Mouse (Mus musculus) kidney, adult 11 months (tissue): ENCODE results near the gene Abhd17b.
"Not testable (repeated sequence)": the region's sequence is repeated elsewhere in the genome, so short reads cannot be mapped to it uniquely, and the experiment has no call there.

Source experiments
- DNase-seq: peaks from one replicate; pipeline ENCODE4 v3.0.0; 2022

Gene Abhd17b

DNA sequence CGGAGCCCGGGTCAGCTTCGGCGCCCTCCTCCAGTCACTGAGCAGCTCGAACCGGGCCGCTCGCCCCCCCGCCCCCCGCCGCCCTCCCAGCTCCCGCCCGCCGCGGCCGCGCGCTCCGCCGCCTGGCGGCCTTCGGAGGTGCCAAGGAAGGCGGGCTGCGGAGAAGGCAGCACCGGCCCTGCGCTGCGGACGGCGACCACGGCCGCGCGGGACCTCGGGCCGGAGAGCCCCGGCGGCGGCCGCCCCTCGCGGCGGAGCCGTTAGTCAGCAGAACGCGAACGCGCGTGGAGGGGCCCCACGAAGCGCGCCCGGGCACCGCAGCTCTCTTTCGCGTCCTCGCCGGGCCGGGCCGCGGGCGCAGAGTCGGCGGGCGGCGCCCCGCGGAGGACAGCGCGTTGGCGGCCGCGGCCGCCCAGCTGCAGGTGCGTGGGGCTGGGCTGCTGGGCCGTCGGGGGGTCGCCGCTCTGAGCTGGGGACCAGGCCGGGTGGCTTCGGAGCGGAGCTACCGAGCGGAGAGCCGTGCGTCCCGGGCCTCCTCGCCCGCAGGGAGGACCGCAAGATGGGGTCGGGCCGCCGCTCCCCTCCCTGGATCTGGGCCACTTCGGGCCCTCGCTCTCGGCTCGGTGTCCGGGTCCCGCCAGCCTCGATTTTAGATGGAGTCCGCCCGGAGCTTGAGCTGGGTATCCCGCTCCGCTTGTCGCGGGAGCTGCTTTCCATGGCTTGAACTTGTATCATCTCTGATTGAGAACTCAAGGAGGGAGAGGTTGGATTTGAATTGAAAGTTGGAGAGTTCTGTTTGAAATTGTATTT lies at the start of gene Abhd17b:
TSS of gene Abhd17b (plus strand) at position 14 of the 810 bp plus-strand sequence.
- DNase-seq: peak; percentile 51

DNA sequence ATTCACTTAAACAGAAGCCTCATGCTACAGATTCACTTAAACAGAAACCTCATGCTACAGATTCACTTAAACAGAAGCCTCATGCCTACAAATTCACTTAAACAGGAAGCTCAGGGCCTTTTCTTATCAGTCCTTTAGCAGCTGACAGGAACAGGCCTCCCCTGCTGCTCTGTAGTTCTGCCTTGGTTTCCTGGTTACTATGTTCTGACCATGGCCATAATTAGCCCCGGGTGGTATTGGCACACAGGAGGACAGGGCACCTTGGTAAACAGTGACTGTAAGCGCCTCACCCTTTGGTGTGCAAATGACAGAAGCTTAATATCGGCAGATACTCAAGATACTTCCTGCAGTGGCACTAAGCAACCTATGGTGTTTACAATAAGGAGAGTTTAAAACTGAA lies 49.1 kb upstream of the Abhd17b start:
- DNase-seq: peak; percentile 39

GRCm38 (mm10) chr19:21605294-21605693 lies 47.7 kb upstream of the Abhd17b start:
- DNase-seq: no peak

- DNase-seq: no peak
These were observed 42.7 kb upstream of the Abhd17b start for GRCm38 (mm10) chr19:21610240-21610639.

DNA sequence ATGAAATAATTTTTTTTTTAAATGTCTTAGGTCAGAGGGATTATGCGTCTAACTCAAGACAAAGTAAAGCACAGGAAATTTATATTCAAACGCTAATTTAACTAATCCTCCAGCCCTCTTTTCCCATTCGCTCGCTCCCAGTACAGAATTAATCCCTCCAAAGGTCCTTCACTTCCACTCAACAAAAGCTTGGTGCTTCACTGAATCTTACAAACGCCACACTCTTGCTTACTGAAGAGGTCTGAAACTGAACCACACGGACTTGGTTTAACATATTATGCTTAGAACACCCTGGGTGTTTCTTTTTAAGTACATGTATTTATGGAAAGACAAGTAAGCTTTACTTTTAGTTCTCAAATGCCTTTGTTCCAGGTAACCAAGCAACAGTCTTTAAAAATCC lies 41.7 kb upstream of the Abhd17b start:
- no peak for DNase-seq

DNA sequence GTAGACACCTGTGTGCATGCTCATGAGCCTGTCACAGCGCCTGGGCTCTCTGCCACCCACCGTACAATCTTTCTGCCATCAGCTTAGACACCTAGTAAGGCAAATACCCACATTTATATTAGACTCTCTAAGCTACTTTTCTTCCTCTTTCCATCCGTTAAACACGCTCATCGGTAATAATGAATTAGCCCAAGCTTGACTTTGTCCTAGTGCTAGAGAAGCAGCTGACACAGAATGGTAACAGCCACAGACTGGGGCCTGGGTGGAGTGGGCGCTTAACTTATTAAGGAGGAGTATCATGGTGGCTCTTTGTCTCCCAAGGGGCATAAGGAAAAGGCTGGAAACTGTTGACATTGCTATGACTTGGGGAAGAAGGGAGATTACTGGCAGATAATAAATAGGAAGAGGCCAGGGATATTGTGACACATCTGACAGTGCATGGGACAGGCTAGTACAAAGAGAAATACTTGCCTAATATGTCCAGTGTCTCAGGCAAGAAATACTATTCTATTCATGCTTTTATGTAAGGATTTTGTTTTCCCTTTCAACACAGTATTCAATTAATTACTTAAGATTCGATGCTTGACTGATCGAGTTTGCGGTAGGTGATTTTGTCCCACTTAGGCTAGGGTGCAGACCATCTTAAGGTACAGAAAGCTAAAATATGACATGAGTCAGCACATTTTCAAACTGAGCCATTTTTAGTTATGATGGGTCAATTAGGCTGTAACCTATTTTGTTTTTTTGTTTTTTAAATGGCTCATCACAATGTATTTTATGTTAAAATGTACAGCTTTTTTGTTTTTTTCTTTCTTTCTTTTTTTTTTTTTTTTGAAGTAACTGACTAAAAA lies 41.0 kb upstream of the Abhd17b start:
- no peak for DNase-seq

DNA sequence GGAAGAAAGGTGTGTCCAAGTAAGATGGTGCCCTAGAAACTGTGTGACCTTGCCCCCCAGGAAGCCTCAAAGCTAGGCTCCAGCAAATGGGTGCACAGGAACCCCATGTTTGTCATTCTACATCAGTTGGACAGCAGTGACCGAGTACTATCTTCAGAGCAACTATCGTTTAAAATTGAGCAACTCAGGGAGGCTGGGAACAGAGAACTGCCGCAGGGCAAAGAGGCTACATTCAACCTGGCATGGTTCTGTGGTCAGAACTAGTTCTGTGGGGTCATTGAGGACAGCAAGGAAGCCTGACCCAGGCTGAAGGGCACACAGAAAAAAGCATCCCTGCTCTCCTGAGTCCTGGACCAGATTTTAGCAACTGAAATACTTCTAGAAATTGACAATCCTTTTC lies 37.2 kb upstream of the Abhd17b start:
- no peak for DNase-seq

DNA sequence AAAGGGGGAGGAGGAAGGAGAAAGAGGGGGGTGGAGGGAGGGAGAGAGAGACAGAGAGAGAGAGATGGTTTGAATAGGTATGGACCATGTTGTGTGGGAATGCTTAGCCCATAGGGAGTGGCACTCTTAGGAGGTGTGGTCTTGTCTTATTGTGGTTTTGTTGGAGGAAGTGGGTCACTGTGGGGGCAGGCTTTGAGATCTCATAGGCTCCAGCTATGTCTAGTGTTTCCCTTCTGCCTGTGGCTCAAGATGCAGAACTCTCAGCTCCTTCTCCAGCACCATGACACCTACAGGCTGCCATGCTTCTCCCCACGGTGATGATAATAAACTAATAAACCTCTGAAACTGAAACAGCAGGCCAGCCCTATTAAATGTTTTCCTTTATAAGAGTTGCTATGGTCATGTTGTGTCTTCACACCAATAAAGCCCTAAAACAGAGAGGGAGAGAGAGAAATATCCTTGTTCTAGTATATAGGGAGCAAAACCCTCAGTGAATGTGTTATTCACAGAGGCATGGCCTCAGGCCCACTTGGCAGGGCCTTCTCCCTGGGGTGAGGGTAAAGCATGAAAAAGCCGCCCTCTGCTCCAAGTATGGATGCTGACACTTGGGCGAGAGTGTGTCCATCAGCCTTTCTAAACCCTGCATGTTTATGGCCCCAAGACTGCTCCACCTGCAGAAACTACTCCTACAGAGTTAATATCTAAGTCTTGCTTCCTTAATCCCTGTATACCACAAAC lies 29.4 kb upstream of the Abhd17b start:
- DNase-seq: no peak

GRCm38 (mm10) chr19:21624148-21624535 lies 28.8 kb upstream of the Abhd17b start:
- DNase-seq: no peak

DNA sequence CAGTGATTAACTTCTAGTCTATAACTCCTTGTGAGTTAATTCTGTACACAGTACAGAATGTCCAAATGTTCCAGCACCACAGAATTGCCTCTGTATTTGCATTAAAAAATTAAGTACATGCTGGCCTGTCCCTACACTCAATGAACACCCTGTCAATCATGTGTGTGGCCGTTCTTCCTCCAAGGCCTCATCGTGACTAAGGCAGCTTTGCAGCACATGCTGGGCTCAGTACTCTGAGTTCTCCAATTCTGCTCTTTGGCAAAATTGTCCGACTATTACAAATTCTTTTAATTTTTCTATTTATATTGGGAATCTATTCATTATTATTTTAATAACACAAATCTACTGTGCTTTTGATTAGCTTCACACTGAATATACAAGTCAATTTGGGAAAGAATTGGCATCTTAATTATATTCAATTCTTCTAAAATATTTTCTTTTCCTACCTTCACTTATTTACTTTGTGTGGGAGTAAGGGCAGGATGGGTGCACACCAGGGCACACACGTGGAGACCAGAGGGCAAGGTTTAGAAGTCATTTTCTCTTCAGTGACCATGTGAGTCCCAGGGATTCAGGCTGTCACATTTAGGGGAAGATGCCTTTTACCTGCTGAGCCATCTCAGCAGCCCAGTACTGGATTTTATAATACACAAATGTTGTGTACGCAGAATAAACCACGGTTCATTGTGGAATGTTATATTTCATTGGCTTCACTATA lies 26.6 kb upstream of the Abhd17b start:
- no peak for DNase-seq

DNA sequence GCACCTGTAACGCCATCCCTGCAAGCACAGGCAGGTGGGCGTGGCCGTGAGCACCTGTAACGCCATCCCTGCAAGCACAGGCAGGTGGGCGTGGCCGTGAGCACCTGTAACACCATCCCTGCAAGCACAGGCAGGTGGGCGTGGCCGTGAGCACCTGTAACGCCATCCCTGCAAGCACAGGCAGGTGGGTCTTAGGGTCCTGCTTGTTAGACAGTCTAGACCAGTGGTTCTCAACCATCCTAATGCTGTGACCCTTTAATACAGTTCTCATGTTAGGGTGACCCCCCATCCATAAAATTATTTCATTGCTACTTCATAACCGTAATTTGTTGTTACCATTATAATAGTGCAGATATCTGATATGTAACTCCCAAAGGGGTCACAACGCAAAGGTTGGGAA lies 24.5 kb upstream of the Abhd17b start:
- DNase-seq: not testable (repeated sequence)

DNA sequence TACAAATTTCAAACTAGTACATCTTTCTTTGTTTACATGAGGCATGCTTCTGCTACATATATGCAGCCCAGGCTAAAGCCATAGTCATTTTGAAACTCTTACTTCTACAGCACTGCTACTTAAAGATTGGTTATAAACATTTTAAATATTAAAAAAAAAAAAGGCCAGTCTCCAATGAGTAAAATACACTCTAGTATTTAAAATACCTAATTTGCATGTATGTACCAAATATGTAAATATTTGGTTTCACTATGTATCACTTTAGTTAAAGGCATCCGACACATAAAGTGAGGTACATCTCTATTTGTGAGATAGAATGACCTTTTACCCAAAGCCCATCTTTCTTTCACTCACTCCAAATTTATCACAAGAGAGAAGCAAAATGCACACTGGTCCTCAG lies 24.0 kb upstream of the Abhd17b start:
- DNase-seq: no peak

DNA sequence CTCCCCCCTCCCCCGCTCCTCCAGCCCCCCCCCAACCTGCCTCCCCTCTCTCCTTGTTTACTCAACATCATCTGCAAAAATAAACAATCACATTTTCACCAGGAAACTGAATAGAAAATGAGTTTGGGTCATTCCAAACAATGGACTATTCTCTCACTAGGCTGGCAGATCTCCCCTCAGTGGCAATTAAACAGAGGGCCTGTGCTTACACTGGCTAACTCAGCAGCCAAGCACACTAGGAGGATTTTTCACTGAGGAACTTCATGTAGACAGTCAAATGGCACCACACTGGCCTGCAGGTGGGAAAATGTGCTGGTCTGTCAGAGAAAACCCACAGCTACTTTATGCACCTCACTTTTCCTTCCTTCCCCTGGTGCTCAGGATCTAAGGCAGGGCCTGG lies 23.5 kb upstream of the Abhd17b start:
- no peak for DNase-seq

DNA sequence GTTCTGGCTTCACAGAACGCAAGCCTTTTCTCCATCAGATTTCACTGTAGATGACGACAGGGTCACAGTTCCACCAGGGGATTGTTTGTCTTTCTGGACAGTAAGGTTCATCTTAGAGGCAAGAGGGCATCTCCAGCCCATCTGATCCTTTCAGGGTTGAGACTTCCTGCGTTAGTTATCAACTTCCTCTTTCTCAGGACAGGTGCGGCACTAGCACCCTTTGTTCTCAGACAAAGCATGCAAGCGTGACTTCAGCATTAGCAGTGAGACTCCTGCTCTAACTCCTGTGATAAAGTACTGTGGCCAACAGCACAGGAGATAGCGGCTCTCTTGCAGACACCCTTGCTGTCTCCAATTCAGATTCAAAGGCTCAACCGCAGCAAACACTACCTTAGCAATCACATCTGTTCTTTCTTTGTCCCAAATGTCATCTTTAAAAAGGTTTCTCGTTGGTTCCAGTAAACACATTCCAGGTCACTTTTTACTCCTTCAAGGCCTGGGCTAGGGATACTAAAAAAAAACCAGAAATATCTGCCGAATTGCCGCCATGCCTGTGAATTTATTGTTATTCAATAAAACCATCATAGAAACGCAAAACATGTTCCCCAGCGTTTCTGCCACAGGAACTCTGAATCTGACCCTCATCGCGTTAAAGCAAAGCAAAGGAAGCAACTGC lies 22.2 kb upstream of the Abhd17b start:
- DNase-seq: no peak

DNA sequence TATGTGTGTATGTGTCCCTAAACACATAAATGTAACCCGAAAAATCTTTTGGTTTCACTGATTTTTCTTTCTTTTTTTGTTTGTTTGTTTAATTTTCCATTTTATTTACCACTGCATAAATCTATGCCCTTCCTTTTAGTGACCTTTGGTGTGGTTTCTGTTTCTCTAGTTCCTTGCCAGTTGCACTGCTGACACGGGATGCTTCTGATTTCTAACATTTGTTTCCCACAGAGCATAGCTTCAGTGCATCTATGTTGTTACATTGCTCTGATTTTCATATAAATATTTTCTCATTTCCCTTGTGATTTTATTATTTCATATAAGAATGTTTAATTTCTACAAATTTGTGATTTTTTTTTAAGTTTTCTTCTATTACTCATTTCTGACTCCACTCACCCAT lies 17.6 kb upstream of the Abhd17b start:
- no peak for DNase-seq

DNA sequence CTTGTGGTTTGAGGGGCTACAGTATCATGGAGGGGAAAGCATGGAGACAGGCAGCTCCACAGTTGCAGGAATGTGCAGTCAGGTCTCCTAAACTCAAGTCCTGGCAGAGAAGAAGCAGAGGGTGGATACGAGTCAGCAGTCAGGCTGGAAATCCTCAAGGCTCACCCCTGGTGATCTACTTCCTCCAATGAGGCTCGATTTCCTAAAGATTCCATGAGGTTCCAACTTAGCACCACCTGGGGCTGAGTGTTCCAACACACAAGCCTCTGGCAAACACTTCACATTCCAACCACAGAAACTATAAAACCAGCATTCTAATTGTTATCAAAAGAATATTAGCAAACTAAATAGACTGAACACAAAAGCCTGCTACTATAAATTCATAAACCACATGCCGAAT lies 16.1 kb upstream of the Abhd17b start:
- no peak for DNase-seq

GRCm38 (mm10) chr19:21637672-21638071 lies 15.3 kb upstream of the Abhd17b start:
- DNase-seq: no peak

DNA sequence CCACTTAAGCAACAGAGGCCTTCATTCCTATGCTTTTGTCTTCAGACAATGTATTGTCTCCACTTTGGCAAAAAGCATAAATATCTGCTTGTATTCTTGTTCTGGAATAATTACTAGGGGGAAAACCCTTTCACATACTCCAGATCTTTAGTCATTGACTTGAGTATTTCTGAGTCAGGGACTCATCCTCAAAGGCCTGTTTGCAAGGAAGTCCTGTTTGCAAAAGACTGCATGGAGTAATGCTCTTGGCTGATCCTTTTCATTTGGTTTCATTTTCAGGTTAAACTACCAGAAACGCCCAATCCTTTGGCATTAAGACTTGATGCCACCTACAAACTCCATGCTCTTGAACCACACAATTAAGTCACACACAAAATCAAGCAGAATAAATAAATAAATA lies 9.1 kb upstream of the Abhd17b start:
- DNase-seq: no peak

DNA sequence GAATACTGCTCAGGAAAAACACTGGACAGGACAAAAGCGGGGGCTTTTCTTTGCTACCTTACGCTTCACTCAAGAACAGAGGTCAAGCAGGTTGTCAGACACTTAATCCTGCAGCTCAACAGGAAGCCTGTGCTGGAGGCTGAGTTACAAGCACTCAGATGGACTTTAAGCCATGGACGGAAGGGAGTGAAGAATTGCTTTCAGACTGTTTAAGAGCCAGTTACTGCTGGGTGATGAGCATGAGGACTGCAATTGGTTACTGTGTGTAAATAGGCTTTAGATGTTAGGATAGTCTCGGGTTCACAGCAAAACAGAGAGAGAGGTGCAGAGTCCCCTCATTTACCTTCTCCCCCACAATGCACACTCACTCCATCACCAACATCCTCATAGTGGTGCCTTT lies 7.7 kb upstream of the Abhd17b start:
- DNase-seq: no peak

DNA sequence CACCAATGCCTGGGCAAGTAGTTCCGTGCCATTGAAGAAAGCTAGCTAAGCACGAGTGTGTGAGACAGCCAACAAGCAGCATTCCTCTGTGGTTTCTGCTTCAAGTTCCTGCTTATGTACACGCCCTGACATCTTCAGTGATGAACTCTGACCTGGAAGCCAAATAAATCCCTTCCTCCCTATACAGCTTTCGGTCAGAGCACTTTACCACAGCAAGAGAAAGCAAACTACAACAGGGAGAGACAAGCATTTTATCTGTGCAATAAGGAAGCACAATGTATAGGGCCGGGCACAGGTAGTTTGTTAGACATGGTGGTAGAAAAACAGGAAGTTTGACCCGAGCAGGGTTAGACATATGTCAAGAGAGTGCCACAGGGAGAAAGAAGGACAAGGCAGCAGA lies 6.8 kb upstream of the Abhd17b start:
- no peak for DNase-seq

GRCm38 (mm10) chr19:21651664-21652063 lies 1.3 kb upstream of the Abhd17b start:
- DNase-seq: no peak
